Mouse (Mus musculus) heart, embryonic 14.5 days (tissue): Measurements from ENCODE around the gene Zfp292. TPM values are rescaled to one million over a fixed set of nuclear protein-coding genes. Genes with fewer than 3 reads are reported as not detected.
A peak's percentile ranks its signal among the peaks of the same experiment; 100 is the strongest.
"Not testable (repeated sequence)": the region's sequence is repeated elsewhere in the genome, so short reads cannot be mapped to it uniquely, and the experiment has no call there.

ENCODE experiments used
- ATAC-seq: fragments of 200-750 bp; cut with Nextera tagmentation; 2 replicates; pipeline ENCODE4 v1.8.0; 2017; ENCODE audit warnings: low read depth, moderate TSS enrichment; ENCODE audit not compliant: insufficient number of reproducible peaks, insufficient read depth, low FRiP score
- H3K27ac ChIP-seq, 2 experiments: fragments of 200-500 bp in 1 of 2; fragments of 300-500 bp in 1 of 2; sonication (generic) in 1 of 2; replicated peaks in 1 of 2; 2 replicates each; pipeline ENCODE4 v1.5.1; 2012 to 2014; ENCODE audit warnings: low read depth in 2 of 2, low read length in 2 of 2, control low read depth in 1 of 2, mild to moderate bottlenecking in 1 of 2, mixed read lengths in 1 of 2; ENCODE audit not compliant: control insufficient read depth in 1 of 2, insufficient read depth in 1 of 2
- H3K27me3 ChIP-seq: fragments of 300-500 bp; sonication (generic); 2 replicates; pipeline ENCODE4 v1.6.1; 2014; ENCODE audit warnings: mild to moderate bottlenecking, low read length, control low read depth; ENCODE audit not compliant: control insufficient read depth, insufficient read depth
- H3K36me3 ChIP-seq: fragments of 300-500 bp; sonication (generic); 2 replicates; pipeline ENCODE4 v1.6.1; 2014; ENCODE audit warnings: mild to moderate bottlenecking, control low read depth, low read length, mixed read lengths; ENCODE audit not compliant: control insufficient read depth, insufficient read depth
- H3K4me1 ChIP-seq, 2 experiments: fragments of 200-500 bp in 1 of 2; fragments of 300-500 bp in 1 of 2; sonication (generic) in 1 of 2; 2 replicates each; pipeline ENCODE4 v1.6.1; 2012 to 2014; ENCODE audit warnings: low read length in 2 of 2, control low read depth in 1 of 2, mixed read lengths in 1 of 2; ENCODE audit not compliant: control insufficient read depth in 2 of 2, insufficient read depth in 2 of 2
- H3K4me2 ChIP-seq: fragments of 300-500 bp; sonication (generic); 2 replicates; pipeline ENCODE4 v1.6.1; 2014; ENCODE audit warnings: mild to moderate bottlenecking, low read length
- H3K4me3 ChIP-seq, 2 experiments: fragments of 200-500 bp in 1 of 2; fragments of 300-500 bp in 1 of 2; sonication (generic) in 1 of 2; 2 replicates each; pipeline ENCODE4 v1.5.1; 2012 to 2014; ENCODE audit warnings: low read length in 2 of 2, mild to moderate bottlenecking in 2 of 2, control low read depth in 1 of 2, low read depth in 1 of 2, moderate library complexity in 1 of 2; ENCODE audit not compliant: control insufficient read depth in 1 of 2, insufficient read depth in 1 of 2
- H3K9ac ChIP-seq: fragments of 300-500 bp; sonication (generic); 2 replicates; pipeline ENCODE4 v1.6.1; 2014; ENCODE audit warnings: mild to moderate bottlenecking, low read length
- H3K9me3 ChIP-seq: fragments of 300-500 bp; sonication (generic); 2 replicates; pipeline ENCODE4 v1.6.1; 2016; ENCODE audit warnings: low read length, control low read depth; ENCODE audit not compliant: control insufficient read depth
- WGBS: fragments of 180-500 bp; shearing (Covaris S2); extraction: QIAGEN DNeasy Blood & Tissue Kit; methylation state at CpG from one replicate; pipeline ENCODE4 v1.1.7; 2014; 5-methylcytosine and 5-hydroxymethylcytosine counted together
- polyA plus RNA-seq: library from polyadenylated mRNA; unstranded; fragments of >200 nt; fragmentation: Nextera tagmentation; extraction: Ambion mirVana; gene quantifications from 2 replicates; pipeline ENCODE4 v1.2.1, GENCODE M21; 2014

The Zfp292 gene
- polyA plus RNA-seq, result 17.8 and 18.7 TPM in 2 replicates

GRCm38 (mm10) chr4:34882818-34883217 lies at the start of gene Zfp292:
Gene Zfp292 (minus strand): TSS chr4:34882960.
- H3K36me3 ChIP-seq, result no peaks in the 10 kb centered on the region; the same call in 1 of the 2 replicates
- under 1% methylated on average over 41 of the region's 44 CpGs for WGBS
- peak within 1 kb of the TSS; percentile 86 for H3K4me2 ChIP-seq
- H3K4me3 ChIP-seq, result peak within 1 kb of the TSS; percentile 87 to 99
- H3K9me3 ChIP-seq, result no peaks in the 10 kb centered on the region
- H3K9ac ChIP-seq, result peak within 1 kb of the TSS; percentile 99
- peaks cover 5 to 17% of the 10 kb centered on the region in 2 experiments; a peak in 3 of 4 replicates for H3K4me1 ChIP-seq
- peak within 1 kb of the TSS; percentile 94 to 99 for H3K27ac ChIP-seq
- peak; percentile 94 for ATAC-seq
- no peaks in the 10 kb centered on the region for H3K27me3 ChIP-seq

- not testable (repeated sequence) for ATAC-seq, H3K4me1 ChIP-seq, H3K27ac ChIP-seq, H3K27me3 ChIP-seq, H3K4me3 ChIP-seq, H3K9me3 ChIP-seq, H3K36me3 ChIP-seq, H3K9ac ChIP-seq, H3K4me2 ChIP-seq
- 75% methylated on average over 7 of the region's 7 CpGs for WGBS
These were observed 45.6 kb upstream of the Zfp292 start for GRCm38 (mm10) chr4:34928386-34928785.

DNA sequence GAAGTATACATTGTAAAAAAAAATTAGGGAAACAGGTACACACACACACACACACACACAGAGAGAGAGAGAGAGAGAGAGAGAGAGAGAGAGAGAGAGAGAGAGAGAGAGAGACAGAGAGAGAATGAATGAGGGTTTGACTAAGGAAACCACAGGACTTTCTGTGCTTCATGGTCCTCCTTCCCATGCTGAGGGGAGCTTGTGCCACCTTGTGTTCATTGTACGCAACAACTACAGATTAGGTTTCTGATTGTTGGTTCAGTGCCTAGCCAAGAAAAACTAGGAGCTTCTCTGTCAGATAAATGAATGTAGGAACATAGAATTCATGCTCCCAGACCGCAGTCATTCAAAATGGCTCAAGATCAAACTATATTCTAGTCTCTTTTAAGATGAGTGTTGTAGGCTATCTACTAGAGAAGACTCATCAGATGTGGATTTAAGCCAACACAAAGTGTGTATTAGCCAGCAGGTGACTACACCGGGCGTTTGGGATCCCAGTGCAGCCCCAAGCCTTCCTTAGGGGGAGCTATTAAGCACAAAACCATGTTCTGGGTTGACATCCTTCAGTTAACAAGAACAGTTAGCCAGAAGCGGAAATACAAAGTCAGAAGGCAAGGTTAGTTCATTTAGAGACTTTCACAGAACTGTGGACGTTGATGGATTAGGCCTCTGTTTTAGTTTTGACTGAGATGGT lies 39.6 kb upstream of the Zfp292 start:
- Histone ChIP-seq H3K4me1 (no peaks in the 10 kb centered on the region), H3K9ac (no peak overlapping the region), H3K9me3 (no peaks in the 10 kb centered on the region), H3K4me3 (no peak overlapping the region), H3K27me3 (no peaks in the 10 kb centered on the region), H3K36me3 (no peaks in the 10 kb centered on the region), H3K4me2 (no peak overlapping the region), H3K27ac (no peak overlapping the region)
- WGBS, result 68% methylated on average over 6 of the region's 6 CpGs
- no peak for ATAC-seq

DNA sequence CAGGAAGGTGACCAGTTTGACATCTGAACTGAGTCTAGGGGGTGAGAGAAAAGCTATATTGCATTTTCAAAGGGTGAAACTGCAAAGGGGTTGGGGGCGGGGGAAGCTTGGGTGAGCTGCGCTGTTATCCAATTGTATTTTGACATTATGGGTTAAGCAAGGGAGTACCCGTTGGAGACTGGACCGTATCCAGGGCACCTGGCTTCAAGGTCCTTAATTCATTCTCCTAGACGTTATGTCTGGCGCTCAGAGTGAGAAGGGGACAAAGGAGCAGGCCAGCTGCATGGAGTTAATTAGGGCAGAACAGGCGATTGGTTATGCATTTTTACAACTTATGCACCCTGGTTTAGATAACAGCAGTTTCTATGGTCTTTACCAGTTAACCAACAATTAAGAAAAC lies 34.6 kb upstream of the Zfp292 start:
- H3K9ac ChIP-seq, result no peak overlapping the region
- no peaks in the 10 kb centered on the region for H3K9me3 ChIP-seq
- H3K27ac ChIP-seq, result no peak overlapping the region
- no peaks in the 10 kb centered on the region for H3K27me3 ChIP-seq
- no peak overlapping the region for H3K4me2 ChIP-seq
- 77% methylated on average over 7 of the region's 7 CpGs for WGBS
- no peaks in the 10 kb centered on the region for H3K36me3 ChIP-seq
- H3K4me1 ChIP-seq, result no peaks in the 10 kb centered on the region; a peak in 1 of 4 replicates
- no peak overlapping the region for H3K4me3 ChIP-seq
- no peak for ATAC-seq

DNA sequence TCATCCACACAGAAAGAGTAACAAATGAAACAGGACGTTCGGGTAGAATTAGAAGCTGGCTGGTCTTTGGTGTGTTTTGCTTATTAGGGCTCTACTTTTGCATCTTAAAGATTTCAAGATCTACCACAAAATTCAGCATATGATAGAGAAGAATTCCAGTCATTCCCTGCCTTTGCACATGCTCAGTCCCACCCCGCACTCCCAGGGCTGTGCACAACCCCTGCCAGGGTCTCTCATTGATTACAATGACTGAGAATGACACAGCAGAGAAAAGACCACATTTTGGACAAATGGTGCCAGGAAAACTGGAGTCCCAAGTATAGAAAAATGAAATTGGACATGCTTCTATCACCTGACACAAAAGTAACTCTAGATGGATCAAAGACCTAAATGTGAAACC lies 29.4 kb upstream of the Zfp292 start:
- Histone ChIP-seq H3K36me3 (no peaks in the 10 kb centered on the region), H3K4me1 (no peaks in the 10 kb centered on the region; a peak in 2 of 4 replicates), H3K9ac (no peak overlapping the region), H3K9me3 (no peaks in the 10 kb centered on the region), H3K4me3 (no peak overlapping the region), H3K27ac (no peak overlapping the region), H3K4me2 (no peak overlapping the region), H3K27me3 (no peaks in the 10 kb centered on the region)
- WGBS, result 75% methylated on average over 3 of the region's 3 CpGs
- ATAC-seq, result no peak

DNA sequence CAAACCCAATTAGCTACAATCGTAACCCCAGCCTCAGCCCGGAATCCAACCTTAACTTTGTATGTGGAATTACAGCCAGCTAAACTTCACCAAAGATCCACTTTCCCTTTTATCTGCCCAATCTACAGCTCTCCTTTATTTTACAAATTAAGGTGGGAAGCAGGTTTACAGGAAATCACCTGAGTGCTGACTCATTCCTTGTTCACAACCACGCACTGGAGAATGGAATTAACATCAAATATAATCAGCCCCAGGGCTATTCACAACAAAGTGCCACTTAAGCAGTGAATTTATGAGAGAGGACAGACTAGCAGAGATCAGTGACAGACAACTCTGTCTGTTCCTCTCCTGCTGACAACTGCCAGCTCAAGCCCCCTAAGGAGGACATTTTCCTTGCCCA lies 28.6 kb upstream of the Zfp292 start:
- no peak overlapping the region for H3K9ac ChIP-seq
- H3K9me3 ChIP-seq, result no peaks in the 10 kb centered on the region
- H3K4me3 ChIP-seq, result no peak overlapping the region
- no peaks in the 10 kb centered on the region; a peak in 2 of 4 replicates for H3K4me1 ChIP-seq
- H3K4me2 ChIP-seq, result no peak overlapping the region
- WGBS, result 69% methylated on average over 3 of the region's 3 CpGs
- no peaks in the 10 kb centered on the region for H3K36me3 ChIP-seq
- no peak for ATAC-seq
- no peak overlapping the region for H3K27ac ChIP-seq
- H3K27me3 ChIP-seq, result no peaks in the 10 kb centered on the region

DNA sequence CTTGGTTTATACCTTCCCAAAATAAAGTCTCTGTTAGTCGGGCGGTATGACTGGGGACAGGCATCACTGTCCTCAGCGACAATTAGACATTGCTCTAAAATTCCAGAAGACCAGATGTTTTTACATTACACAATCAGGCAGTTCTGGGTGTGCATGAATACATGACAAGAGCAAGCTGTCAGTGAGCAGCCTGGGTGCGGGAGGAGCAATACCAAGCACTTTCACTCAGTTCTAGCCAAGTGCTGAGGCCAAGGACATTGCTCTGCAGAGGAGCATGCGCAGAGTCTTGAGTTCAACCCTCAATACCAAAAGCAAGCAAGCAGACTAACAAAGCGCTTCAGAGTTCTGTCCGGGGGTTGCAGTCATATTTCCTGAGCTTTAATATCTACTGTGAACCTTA lies 25.4 kb upstream of the Zfp292 start:
- no peak for ATAC-seq
- 85% methylated on average over 7 of the region's 7 CpGs for WGBS
- no peaks in the 10 kb centered on the region; a peak in 1 of 4 replicates for H3K4me1 ChIP-seq
- H3K9me3 ChIP-seq, result 0 out of 2 replicates have a peak, but pooled peaks cover 4% of the 10 kb centered on the region
- H3K27me3 ChIP-seq, result no peaks in the 10 kb centered on the region
- no peaks in the 10 kb centered on the region for H3K36me3 ChIP-seq
- H3K9ac ChIP-seq, result no peak overlapping the region
- no peak overlapping the region for H3K4me3 ChIP-seq
- H3K4me2 ChIP-seq, result no peak overlapping the region
- no peak overlapping the region for H3K27ac ChIP-seq

DNA sequence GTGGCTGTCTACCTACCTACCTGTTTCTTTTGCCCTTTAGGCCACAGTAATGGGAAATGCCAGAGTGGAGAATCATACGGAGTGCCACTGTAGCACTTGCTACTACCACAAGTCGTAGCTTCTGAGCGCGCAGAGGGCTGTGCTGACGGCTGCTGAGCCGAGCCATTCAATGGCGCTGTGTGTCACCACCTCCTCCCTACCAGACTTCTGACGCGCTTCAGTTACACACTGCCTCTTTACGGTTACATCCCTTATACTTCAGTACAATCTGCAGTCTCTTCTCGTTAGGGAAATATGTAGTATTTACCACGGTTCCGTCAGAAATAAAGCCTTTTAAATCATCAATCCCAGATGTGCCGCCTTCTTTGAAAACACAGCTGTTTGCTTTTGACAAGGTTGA lies 24.3 kb upstream of the Zfp292 start:
- 38% methylated on average over 14 of the region's 14 CpGs for WGBS
- H3K4me3 ChIP-seq, result no peak overlapping the region
- ATAC-seq, result no peak

More for the DNA sequence above, 24.3 kb upstream of the Zfp292 start:
- H3K9me3 ChIP-seq, result 0 out of 2 replicates have a peak, but pooled peaks cover 4% of the 10 kb centered on the region
- H3K4me1 ChIP-seq, result no peaks in the 10 kb centered on the region; a peak in 1 of 4 replicates
- no peaks in the 10 kb centered on the region for H3K36me3 ChIP-seq
- peak overlapping the region; percentile 5; the same call in 1 of the 2 replicates for H3K4me2 ChIP-seq
- H3K27ac ChIP-seq, result no peak overlapping the region
- H3K9ac ChIP-seq, result no peak overlapping the region
- no peaks in the 10 kb centered on the region for H3K27me3 ChIP-seq
